Mouse (Mus musculus) cortical plate, adult 2 months (tissue): ENCODE data around the gene Atp6ap1. TPM values are rescaled to one million over a fixed set of nuclear protein-coding genes. Genes with fewer than 3 reads are reported as not detected.

Experiments
- H3K27ac ChIP-seq: fragments of 200-500 bp; 2 replicates; pipeline ENCODE4 v1.5.1; 2012; ENCODE audit warnings: low read length, control low read depth, inconsistent platforms; ENCODE audit not compliant: insufficient read depth
- H3K4me1 ChIP-seq: fragments of 200-500 bp; 2 replicates; pipeline ENCODE4 v1.6.1; 2011; ENCODE audit warnings: low read length; ENCODE audit not compliant: control insufficient read depth, insufficient read depth
- H3K4me3 ChIP-seq: fragments of 200-500 bp; 2 replicates; pipeline ENCODE4 v1.5.1; 2011; ENCODE audit warnings: mild to moderate bottlenecking, low read length, control low read depth; ENCODE audit not compliant: insufficient read depth
- CTCF ChIP-seq: fragments of 200-500 bp; IDR thresholded peaks from 2 replicates; pipeline ENCODE4 v1.5.1; 2011; ENCODE audit warnings: mild to moderate bottlenecking, control low read depth, low read length; ENCODE audit not compliant: insufficient read depth; ENCODE audit errors: extremely low read depth
- POLR2A ChIP-seq: fragments of 200-500 bp; IDR thresholded peaks from 2 replicates; pipeline ENCODE4 v1.6.1; 2011; ENCODE audit warnings: mild to moderate bottlenecking, low read length, control low read depth; ENCODE audit not compliant: insufficient read depth; ENCODE audit errors: extremely low read depth
- polyA plus RNA-seq: library from polyadenylated mRNA; depleted of rRNA; stranded (reverse); fragments of >200 nt; gene quantifications from 2 replicates; pipeline ENCODE4 v1.2.3, GENCODE M21; 2012; rRNA removed

Gene Atp6ap1
- polyA plus RNA-seq, 1 experiment: 483 TPM

DNA sequence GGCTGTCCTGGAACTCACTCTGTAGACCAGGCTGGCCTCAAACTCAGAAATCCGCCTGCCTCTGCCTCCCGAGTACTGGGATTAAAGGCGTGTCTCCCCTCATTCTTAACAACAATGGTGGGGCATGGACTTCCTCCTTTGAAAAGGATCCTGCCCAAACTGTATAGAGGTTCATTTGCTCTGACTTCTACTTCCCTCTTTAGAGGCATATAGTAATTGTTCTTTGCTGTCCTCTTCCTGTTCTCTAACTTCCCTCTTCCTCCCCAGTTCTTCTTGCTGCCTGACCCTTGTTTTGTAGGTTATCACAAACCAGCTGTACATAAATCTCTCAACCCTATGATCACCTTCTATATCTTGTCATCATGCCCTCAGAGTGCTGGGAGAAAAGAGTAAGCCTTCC is 2.8 kb downstream of the Atp6ap1 start:
- TF ChIP-seq CTCF: no peak
- Histone ChIP-seq H3K4me1 (no peaks in the 10 kb centered on the region; the same call in 1 of the 2 replicates), H3K4me3 (no peak overlapping the region), H3K27ac (no peak overlapping the region)

GRCm38 (mm10) chrX:74304867-74305700 is 8.2 kb downstream of the Atp6ap1 start, which contains the start of gene Gdi1:
Gene Gdi1, plus strand, starts transcription at chrX:74304998.
- peaks cover 2% of the 10 kb centered on the region; the same call in 1 of the 2 replicates for H3K4me1 ChIP-seq
- peak within 1 kb of the TSS; percentile 96 for H3K27ac ChIP-seq
- peak within 1 kb of the TSS; percentile 99 for H3K4me3 ChIP-seq
- TF ChIP-seq POLR2A (peak; percentile 89), CTCF (no peak)

- peak within 1 kb of the TSS; percentile 61 for H3K4me3 ChIP-seq
- H3K27ac ChIP-seq: 0 out of 2 replicates have a peak within 1 kb of the TSS, but pooled peaks have one; percentile 20
- 0 out of 2 replicates have a peak, but pooled peaks cover under 1% of the 10 kb centered on the region for H3K4me1 ChIP-seq
- TF ChIP-seq CTCF (no peak), POLR2A (peak; percentile 66)
Observed at GRCm38 (mm10) chrX:74312540-74313464, 15.9 kb downstream of the Atp6ap1 start, which contains the start of gene Fam50a. Gene Fam50a, plus strand, starts transcription at chrX:74313033.

- Histone ChIP-seq H3K4me3 (peak within 1 kb of the TSS; percentile 43), H3K27ac (no peak within 1 kb of the TSS), H3K4me1 (no peaks in the 10 kb centered on the region)
- TF ChIP-seq POLR2A: 0 out of 2 replicates have a peak, but pooled peaks have one; percentile 17
- no peak for TF ChIP-seq CTCF
Observed at GRCm38 (mm10) chrX:74328725-74329161, 31.8 kb downstream of the Atp6ap1 start, which contains the start of gene Plxna3. Gene Plxna3, plus strand, starts transcription at chrX:74329066.

DNA sequence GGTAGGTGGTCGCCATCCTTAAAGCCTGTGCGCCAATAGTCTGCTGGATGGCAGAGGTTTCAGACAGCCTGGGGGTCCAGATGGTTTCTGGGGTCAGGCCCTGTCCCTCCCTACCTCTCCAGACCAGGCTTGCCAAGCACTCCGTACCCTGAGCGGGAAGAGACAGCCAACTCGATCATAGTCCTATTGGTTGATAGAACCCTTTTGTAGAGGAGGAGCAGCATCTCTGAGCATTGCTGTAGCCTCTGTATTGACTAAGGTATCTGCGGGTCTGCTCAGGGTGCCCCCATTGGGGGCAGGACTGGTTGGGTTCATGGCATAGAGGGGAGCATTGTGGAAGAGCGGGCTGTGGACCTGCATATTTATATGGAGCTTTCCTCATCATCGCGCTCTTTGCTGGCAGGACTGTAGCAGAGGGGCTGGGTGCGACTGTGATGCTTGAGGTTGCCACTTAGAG is 32.3 kb downstream of the Atp6ap1 start:
- H3K4me1 ChIP-seq: no peaks in the 10 kb centered on the region
- H3K27ac ChIP-seq: no peak overlapping the region
- peak overlapping the region; percentile 43 for H3K4me3 ChIP-seq
- no peak for TF ChIP-seq POLR2A

DNA sequence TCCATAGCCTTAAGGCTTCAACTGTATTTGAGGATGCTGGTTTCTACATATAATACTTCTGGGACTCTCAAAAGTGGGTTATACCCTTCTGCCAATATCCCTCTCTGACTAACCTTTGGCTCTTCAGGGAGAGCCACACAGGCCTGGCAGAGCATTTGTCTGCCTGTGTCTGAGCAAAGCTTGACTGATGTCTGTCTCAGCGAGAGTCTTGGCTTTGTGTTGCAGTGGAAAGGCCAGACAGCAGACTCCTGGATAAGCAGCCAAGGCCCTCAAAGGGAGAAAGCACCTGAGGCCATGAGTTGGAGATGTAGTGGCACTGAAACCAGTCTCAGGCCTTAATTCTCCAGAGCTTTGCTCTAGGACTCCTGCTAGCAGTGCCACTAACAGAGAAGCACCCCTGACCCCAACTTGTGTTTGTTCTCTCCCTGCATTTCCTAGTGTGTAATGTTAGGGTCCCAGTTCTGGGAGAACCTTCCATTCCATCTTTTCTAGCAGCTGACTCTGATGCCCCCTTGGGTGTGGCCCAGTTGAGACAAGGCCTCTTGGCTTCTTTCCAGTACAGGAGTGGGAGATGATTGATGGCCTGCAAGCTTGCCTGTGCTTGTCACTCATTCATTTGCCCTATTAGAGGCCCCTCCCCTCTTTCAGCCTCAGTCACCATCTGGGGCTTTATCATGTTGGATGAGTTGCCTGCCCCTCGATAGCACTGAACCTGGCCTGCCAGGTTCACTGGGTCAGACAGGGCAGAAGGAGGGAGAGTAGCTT is 33.5 kb downstream of the Atp6ap1 start:
- TF ChIP-seq POLR2A (no peak), CTCF (no peak)
- Histone ChIP-seq H3K4me1 (no peaks in the 10 kb centered on the region), H3K4me3 (no peak overlapping the region; the same call in 1 of the 2 replicates), H3K27ac (no peak overlapping the region)

DNA sequence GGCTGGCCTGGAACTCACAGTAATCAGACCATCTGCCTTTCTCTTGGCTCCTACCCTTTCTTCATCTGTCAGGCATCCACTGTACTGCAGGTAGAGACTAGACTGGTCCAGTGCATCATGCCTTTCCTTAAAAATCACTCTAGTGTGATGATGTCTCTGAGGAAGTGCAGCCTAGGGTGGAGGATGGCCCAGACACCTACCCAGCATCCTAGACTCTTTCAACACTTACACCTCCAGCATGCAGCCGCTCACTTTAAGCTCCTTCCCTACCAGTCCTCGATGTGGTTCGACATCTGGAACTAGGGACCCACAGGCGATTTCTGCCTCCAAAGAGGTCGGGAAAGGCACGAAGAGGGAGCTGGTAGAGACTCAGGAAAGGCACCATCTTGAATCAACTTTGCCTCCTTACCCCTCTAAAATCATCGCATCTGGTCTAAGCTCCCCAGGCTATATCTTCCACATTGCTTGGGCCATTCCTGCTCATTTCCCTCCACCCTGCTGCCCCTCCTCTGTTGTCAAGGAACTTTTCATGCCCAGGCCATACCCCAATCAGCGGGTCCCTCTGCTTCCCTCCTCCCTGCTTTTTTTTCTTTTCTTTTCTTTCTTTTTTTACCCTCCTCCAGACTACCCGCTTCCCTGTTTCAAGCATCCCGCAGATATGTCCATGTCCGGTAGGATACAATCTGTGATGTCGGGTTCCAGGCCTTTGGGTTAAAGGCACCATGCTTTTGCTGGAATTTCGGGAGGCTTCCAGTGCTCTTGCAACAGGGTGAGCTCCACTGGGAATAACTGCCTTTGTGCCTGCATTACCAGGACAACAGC is 56.0 kb downstream of the Atp6ap1 start:
- Histone ChIP-seq H3K4me3 (peak overlapping the region; percentile 45), H3K4me1 (no peaks in the 10 kb centered on the region; the same call in 1 of the 2 replicates), H3K27ac (no peak overlapping the region)
- TF ChIP-seq CTCF (no peak), POLR2A (no peak)

GRCm38 (mm10) chrX:74353467-74353770 is 56.5 kb downstream of the Atp6ap1 start, which contains the start of gene Lage3:
Gene Lage3, minus strand, starts transcription at chrX:74353618.
- no peaks in the 10 kb centered on the region; the same call in 1 of the 2 replicates for H3K4me1 ChIP-seq
- TF ChIP-seq CTCF (no peak), POLR2A (peak; percentile 84)
- no peak within 1 kb of the TSS for H3K27ac ChIP-seq
- H3K4me3 ChIP-seq: peak within 1 kb of the TSS; percentile 45

Other genes with a start within 250 kb of the Atp6ap1 start
- 0.34 and 0.38 TPM in 2 replicates for gene Opn1mw, start 169.6 kb upstream of the Atp6ap1 start, polyA plus RNA-seq
- gene Mecp2, start 161.7 kb upstream of the Atp6ap1 start, polyA plus RNA-seq: 28.6 and 29.4 TPM in 2 replicates
- not detected in 2 replicates for gene Tex28, start 129.3 kb upstream of the Atp6ap1 start, polyA plus RNA-seq
- 0.04 and 0.09 TPM in 2 replicates for gene Tktl1, start 119.8 kb upstream of the Atp6ap1 start, polyA plus RNA-seq
- 157 and 175 TPM in 2 replicates for gene Flna, start 47.3 kb upstream of the Atp6ap1 start, polyA plus RNA-seq
- 41.9 and 43.6 TPM in 2 replicates for gene Emd, start 42.4 kb upstream of the Atp6ap1 start, polyA plus RNA-seq
- gene Rpl10, start 26.3 kb upstream of the Atp6ap1 start, polyA plus RNA-seq: 770 and 800 TPM in 2 replicates
- 83.0 and 101 TPM in 2 replicates for gene Taz, start 15.2 kb upstream of the Atp6ap1 start, polyA plus RNA-seq
- 5.3 TPM in 2 replicates for gene Dnase1l1, start 14.8 kb upstream of the Atp6ap1 start, polyA plus RNA-seq
- 792 and 862 TPM in 2 replicates for gene Gdi1, start 7.9 kb downstream of the Atp6ap1 start, polyA plus RNA-seq
- gene Fam50a, start 15.9 kb downstream of the Atp6ap1 start, polyA plus RNA-seq: 41.0 and 51.5 TPM in 2 replicates
- gene Plxna3, start 32.0 kb downstream of the Atp6ap1 start, polyA plus RNA-seq: 39.9 and 44.7 TPM in 2 replicates
- 51.6 and 54.4 TPM in 2 replicates for gene Lage3, start 56.5 kb downstream of the Atp6ap1 start, polyA plus RNA-seq
- 82.9 and 83.8 TPM in 2 replicates for gene Ubl4a, start 76.1 kb downstream of the Atp6ap1 start, polyA plus RNA-seq
- gene Slc10a3, start 76.3 kb downstream of the Atp6ap1 start, polyA plus RNA-seq: 4.2 and 5.2 TPM in 2 replicates
- gene Fam3a, start 96.2 kb downstream of the Atp6ap1 start, polyA plus RNA-seq: 31.6 TPM in 2 replicates
- 21.3 and 22.1 TPM in 2 replicates for gene Ikbkg, start 96.2 kb downstream of the Atp6ap1 start, polyA plus RNA-seq
- gene G6pdx, start 132.1 kb downstream of the Atp6ap1 start, polyA plus RNA-seq: 27.4 and 31.2 TPM in 2 replicates
- not detected in 2 replicates for gene Gm6880, start 184.3 kb downstream of the Atp6ap1 start, polyA plus RNA-seq